Comparison of ENCODE assay signal across 14 mouse cellular contexts in genomic region chr19:38758685-38759472, GRCm38 (mm10).
DNase-seq lines count a peak whose midpoint lies in the region; ATAC-seq and TF ChIP-seq lines count a peak whose summit lies in the region.
"Had no signal": no experiment of that assay in that cellular context is flagged by ENCODE, and none has a peak within 500 bp of the region (broad histone marks: within the 10 kb centered on the region; RNA-seq: fewer than 3 reads in every experiment).

No protein-coding gene starts in this region.

- ATAC-seq in intestine, embryonic 15.5 days = peak; percentile 31; the same call in 1 of the 2 replicates
- no peak for ATAC-seq in intestine, postnatal 0 days
- ATAC-seq in midbrain, postnatal 0 days (ENCODE audit: low FRiP score) = no peak
- ATAC-seq in neural tube, embryonic 15.5 days (ENCODE audit: low FRiP score) = no peak
- ATAC-seq: midbrain, embryonic 13.5 days had no signal

- no peaks in the 10 kb centered on the region for H3K4me1 ChIP-seq in intestine, embryonic 15.5 days (replicated peaks)
- no peaks in the 10 kb centered on the region for H3K4me1 ChIP-seq in intestine, postnatal 0 days (replicated peaks; ENCODE audit: control insufficient read depth, insufficient read depth, low read length)
- H3K4me1 ChIP-seq in midbrain, postnatal 0 days (ENCODE audit: insufficient read depth, low read length) = no peaks in the 10 kb centered on the region
- H3K4me1 ChIP-seq in midbrain, embryonic 10.5 days = no peaks in the 10 kb centered on the region
- H3K4me1 ChIP-seq in neural tube, embryonic 15.5 days = peaks cover 6% of the 10 kb centered on the region; the same call in 1 of the 2 replicates
- H3K4me1 ChIP-seq: forebrain, embryonic 12.5 days; neural tube, embryonic 13.5 days; stomach, embryonic 15.5 days had no signal

- 60% methylated on average over 7 of the region's 7 CpGs for WGBS in intestine, embryonic 15.5 days
- WGBS in intestine, postnatal 0 days = 72% methylated on average over 7 of the region's 7 CpGs
- WGBS in midbrain, postnatal 0 days = 82% methylated on average over 7 of the region's 7 CpGs
- 89% methylated on average over 7 of the region's 7 CpGs for WGBS in midbrain, embryonic 10.5 days
- 52% methylated on average over 7 of the region's 7 CpGs for whole genome bisulfite sequencing in neural tube, embryonic 15.5 days

- H3K4me2 ChIP-seq in intestine, embryonic 15.5 days (replicated peaks) = no peak overlapping the region
- no peak overlapping the region for H3K4me2 ChIP-seq in intestine, postnatal 0 days (replicated peaks; ENCODE audit: low read depth)
- no peak overlapping the region for H3K4me2 ChIP-seq in midbrain, postnatal 0 days (ENCODE audit: low read depth, low read length, poor library complexity, severe bottlenecking)
- H3K4me2 ChIP-seq in neural tube, embryonic 15.5 days = no peak overlapping the region
- H3K4me2 ChIP-seq: forebrain, embryonic 12.5 days; heart, embryonic 15.5 days; midbrain, embryonic 13.5 days; neural tube, embryonic 13.5 days; stomach, embryonic 15.5 days had no signal

- no peak overlapping the region for H3K4me3 ChIP-seq in intestine, embryonic 15.5 days (replicated peaks)
- H3K4me3 ChIP-seq in intestine, postnatal 0 days (ENCODE audit: low read depth, low read length) = no peak overlapping the region
- H3K4me3 ChIP-seq in midbrain, postnatal 0 days (ENCODE audit: low read depth, low read length) = no peak overlapping the region
- no peak overlapping the region for H3K4me3 ChIP-seq in midbrain, embryonic 10.5 days
- no peak overlapping the region for H3K4me3 ChIP-seq in neural tube, embryonic 15.5 days (replicated peaks)
- H3K4me3 ChIP-seq: forebrain, embryonic 12.5 days; heart, embryonic 15.5 days; midbrain, embryonic 13.5 days; neural tube, embryonic 13.5 days; stomach, embryonic 15.5 days had no signal

- H3K27me3 ChIP-seq in intestine, embryonic 15.5 days (replicated peaks) = no peaks in the 10 kb centered on the region
- H3K27me3 ChIP-seq in intestine, postnatal 0 days (replicated peaks; ENCODE audit: control insufficient read depth, insufficient read depth, low read length) = no peaks in the 10 kb centered on the region
- H3K27me3 ChIP-seq in midbrain, postnatal 0 days (ENCODE audit: insufficient read depth, low read length) = no peaks in the 10 kb centered on the region
- H3K27me3 ChIP-seq in midbrain, embryonic 10.5 days (ENCODE audit: low read depth, poor library complexity, severe bottlenecking) = no peaks in the 10 kb centered on the region
- H3K27me3 ChIP-seq in neural tube, embryonic 15.5 days (replicated peaks) = no peaks in the 10 kb centered on the region
- H3K27me3 ChIP-seq: forebrain, embryonic 12.5 days; heart, embryonic 15.5 days; midbrain, embryonic 13.5 days; neural tube, embryonic 13.5 days; stomach, embryonic 15.5 days had no signal

- no peak overlapping the region for H3K27ac ChIP-seq in intestine, embryonic 15.5 days
- H3K27ac ChIP-seq in intestine, postnatal 0 days (ENCODE audit: low read depth, low read length) = no peak overlapping the region
- H3K27ac ChIP-seq in midbrain, postnatal 0 days (ENCODE audit: low read depth, low read length) = no peak overlapping the region
- H3K27ac ChIP-seq in midbrain, embryonic 10.5 days (replicated peaks) = no peak overlapping the region
- peak overlapping the region; percentile 38; the same call in 1 of the 2 replicates for H3K27ac ChIP-seq in neural tube, embryonic 15.5 days (replicated peaks)
- H3K27ac ChIP-seq: forebrain, embryonic 12.5 days; heart, embryonic 15.5 days; midbrain, embryonic 13.5 days; neural tube, embryonic 13.5 days had no signal

- no peak for TF ChIP-seq CTCF in intestine, postnatal 0 days (IDR thresholded peaks at IDR 0.05; ENCODE audit: low read depth)
- no peak for TF ChIP-seq CTCF in midbrain, postnatal 0 days (IDR thresholded peaks at IDR 0.05)

- no peaks in the 10 kb centered on the region for H3K36me3 ChIP-seq in intestine, embryonic 15.5 days
- H3K36me3 ChIP-seq in intestine, postnatal 0 days (ENCODE audit: control insufficient read depth, insufficient read depth) = no peaks in the 10 kb centered on the region
- no peaks in the 10 kb centered on the region for H3K36me3 ChIP-seq in midbrain, postnatal 0 days (ENCODE audit: insufficient read depth, low read length)
- 0 out of 2 replicates have a peak, but pooled peaks cover 4% of the 10 kb centered on the region for H3K36me3 ChIP-seq in midbrain, embryonic 10.5 days
- no peaks in the 10 kb centered on the region for H3K36me3 ChIP-seq in neural tube, embryonic 15.5 days
- H3K36me3 ChIP-seq: forebrain, embryonic 12.5 days; G1E; midbrain, embryonic 13.5 days; neural tube, embryonic 13.5 days; stomach, embryonic 15.5 days had no signal

- DNase-seq in midbrain, postnatal 0 days (ENCODE audit: low spot score) = peak; percentile 15
- no peak for DNase-seq in midbrain, embryonic 10.5 days (ENCODE audit: low spot score)
- DNase-seq in forelimb bud, embryonic 11.5 days (ENCODE audit: low read depth, low spot score) = peak; percentile 50
- DNase-seq in adrenal gland, postnatal 14 days = no peak
- DNase-seq: cerebellum, postnatal 36 days had no signal

- no peak overlapping the region for H3K9ac ChIP-seq in intestine, embryonic 15.5 days
- H3K9ac ChIP-seq in intestine, postnatal 0 days (ENCODE audit: low read depth, low read length) = no peak overlapping the region
- H3K9ac ChIP-seq in midbrain, postnatal 0 days (replicated peaks; ENCODE audit: low read length, poor library complexity, severe bottlenecking) = no peak overlapping the region
- no peak overlapping the region for H3K9ac ChIP-seq in neural tube, embryonic 15.5 days (replicated peaks)
- H3K9ac ChIP-seq: forebrain, embryonic 12.5 days; heart, embryonic 15.5 days; midbrain, embryonic 13.5 days; neural tube, embryonic 13.5 days; stomach, embryonic 15.5 days had no signal

- no peaks in the 10 kb centered on the region for H3K9me3 ChIP-seq in intestine, embryonic 15.5 days
- H3K9me3 ChIP-seq in intestine, postnatal 0 days (ENCODE audit: control insufficient read depth) = no peaks in the 10 kb centered on the region
- no peaks in the 10 kb centered on the region for H3K9me3 ChIP-seq in midbrain, postnatal 0 days (ENCODE audit: low read length)
- no peaks in the 10 kb centered on the region for H3K9me3 ChIP-seq in midbrain, embryonic 10.5 days (replicated peaks)
- H3K9me3 ChIP-seq in neural tube, embryonic 15.5 days (replicated peaks) = no peaks in the 10 kb centered on the region
- H3K9me3 ChIP-seq: forebrain, embryonic 12.5 days; G1E; heart, embryonic 15.5 days; midbrain, embryonic 13.5 days; neural tube, embryonic 13.5 days; stomach, embryonic 15.5 days had no signal

Comparison
In these comparisons a context has a peak if more than half of its experiments do, and no peak if none do; other contexts are left out.
1. DNase-seq: peak in midbrain, postnatal 0 days (single experiment) and forelimb bud, embryonic 11.5 days (single experiment); none in midbrain, embryonic 10.5 days (single experiment) and adrenal gland, postnatal 14 days (single experiment).